Mouse (Mus musculus): ENCODE measurements around the gene Rps13.

- no peak for TF ChIP-seq CTCF (IDR thresholded peaks at IDR 0.05; ENCODE audit: low read depth, low read length)
- no peak for TF ChIP-seq POLR2A (IDR thresholded peaks at IDR 0.05; ENCODE audit: extremely low read depth, insufficient read depth, low read length)
Measured at GRCm38 (mm10) chr7:116301661-116302311, 32.2 kb downstream of the Rps13 start.

All from liver, adult 2 months (tissue).